Mouse (Mus musculus): ENCODE results near the gene Large2. TPM values are rescaled to one million over a fixed set of nuclear protein-coding genes. Genes with fewer than 3 reads are reported as not detected.

Large2 gene
- polyA plus RNA-seq, 1 experiment = not detected

DNA sequence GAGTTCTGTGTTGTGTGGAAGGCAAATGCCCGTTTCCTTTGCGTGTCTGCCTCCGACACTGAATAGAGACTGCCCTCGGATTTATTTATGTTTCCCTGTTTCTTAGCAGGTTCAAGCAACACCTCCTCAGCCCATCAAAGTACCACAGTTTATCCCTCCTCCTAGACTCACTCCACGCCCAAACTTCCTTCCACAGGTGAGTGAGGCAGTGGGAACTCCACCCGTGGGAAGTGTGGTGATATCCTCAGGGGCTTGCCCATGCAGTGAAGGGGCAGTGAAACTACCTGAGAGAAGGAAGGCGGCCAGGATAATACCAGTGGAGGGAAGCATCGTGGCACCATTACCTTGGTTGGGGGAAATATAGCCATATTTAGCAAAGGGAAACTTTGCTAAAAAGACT is 46.5 kb downstream of the Large2 start:
- TF ChIP-seq POLR2A (IDR thresholded peaks at IDR 0.05; ENCODE audit: insufficient read depth, low read depth, low read length) (no peak), CTCF (IDR thresholded peaks at IDR 0.05; ENCODE audit: insufficient read depth, low read depth, low read length) (no peak)
- no peak overlapping the region for H3K4me3 ChIP-seq (ENCODE audit: insufficient read depth, low read depth, low read length)
- WGBS = 86% methylated on average over 8 of the region's 8 CpGs
- no peak overlapping the region for H3K27ac ChIP-seq (ENCODE audit: insufficient read depth, low read depth, low read length)
- H3K4me1 ChIP-seq (ENCODE audit: control insufficient read depth, insufficient read depth, low read length) = no peaks in the 10 kb centered on the region

GRCm38 (mm10) chr2:92327601-92328000 is 47.1 kb downstream of the Large2 start:
- Histone ChIP-seq H3K4me1 (ENCODE audit: control insufficient read depth, insufficient read depth, low read length) (no peaks in the 10 kb centered on the region), H3K27ac (ENCODE audit: insufficient read depth, low read depth, low read length) (no peak overlapping the region), H3K4me3 (ENCODE audit: insufficient read depth, low read depth, low read length) (no peak overlapping the region)
- 90% methylated on average over 4 of the region's 4 CpGs for WGBS
- no peak for TF ChIP-seq POLR2A (IDR thresholded peaks at IDR 0.05; ENCODE audit: insufficient read depth, low read depth, low read length)
- no peak for TF ChIP-seq CTCF (IDR thresholded peaks at IDR 0.05; ENCODE audit: insufficient read depth, low read depth, low read length)

DNA sequence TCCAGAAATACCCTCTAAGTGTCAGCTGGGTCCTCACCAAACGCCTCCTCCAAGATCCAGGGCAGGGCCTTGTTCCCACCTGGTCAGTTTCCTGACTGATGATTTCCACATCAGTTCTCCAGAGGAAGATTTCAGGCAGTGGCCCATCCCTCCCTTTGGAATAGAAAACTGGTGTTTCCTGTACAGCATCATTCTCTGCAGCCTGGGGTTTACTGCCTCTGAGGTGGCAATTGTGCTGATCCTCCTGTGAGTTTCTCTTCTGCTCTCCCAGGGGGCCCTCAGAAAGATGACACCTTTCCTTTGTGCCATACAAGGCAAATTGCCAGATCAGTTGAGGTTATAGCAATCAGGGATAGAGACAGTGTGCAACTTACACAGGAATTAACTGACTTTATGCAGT is 48.4 kb downstream of the Large2 start:
- no peak overlapping the region for H3K27ac ChIP-seq (ENCODE audit: insufficient read depth, low read depth, low read length)
- TF ChIP-seq POLR2A (IDR thresholded peaks at IDR 0.05; ENCODE audit: insufficient read depth, low read depth, low read length) (no peak), CTCF (IDR thresholded peaks at IDR 0.05; ENCODE audit: insufficient read depth, low read depth, low read length) (no peak)
- no peaks in the 10 kb centered on the region for H3K4me1 ChIP-seq (ENCODE audit: control insufficient read depth, insufficient read depth, low read length)
- no peak overlapping the region for H3K4me3 ChIP-seq (ENCODE audit: insufficient read depth, low read depth, low read length)
- 87% methylated on average over 1 of the region's 1 CpGs for WGBS

DNA sequence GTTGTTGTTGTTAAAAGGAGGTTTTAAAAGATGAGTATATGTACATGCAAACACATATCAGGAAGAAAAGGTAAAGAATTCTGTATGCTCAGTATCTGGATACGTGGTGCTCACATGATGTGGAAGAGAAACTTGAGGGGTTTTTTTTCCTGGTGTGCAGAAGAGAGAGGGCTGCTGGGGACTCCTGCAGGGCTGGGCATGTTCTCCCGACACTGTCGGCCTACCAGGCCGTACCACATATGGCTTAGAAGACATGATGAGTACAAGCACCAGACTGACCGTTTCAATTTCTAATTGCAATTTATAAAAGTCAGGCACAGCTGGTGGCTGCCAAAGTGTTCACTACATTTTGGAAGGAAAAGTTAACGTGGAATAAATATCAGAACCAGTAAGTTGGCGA is 49.0 kb downstream of the Large2 start:
- Histone ChIP-seq H3K27ac (ENCODE audit: insufficient read depth, low read depth, low read length) (no peak overlapping the region), H3K4me1 (ENCODE audit: control insufficient read depth, insufficient read depth, low read length) (no peaks in the 10 kb centered on the region), H3K4me3 (ENCODE audit: insufficient read depth, low read depth, low read length) (no peak overlapping the region)
- 88% methylated on average over 7 of the region's 7 CpGs for WGBS
- no peak for TF ChIP-seq CTCF (IDR thresholded peaks at IDR 0.05; ENCODE audit: insufficient read depth, low read depth, low read length)
- TF ChIP-seq POLR2A (IDR thresholded peaks at IDR 0.05; ENCODE audit: insufficient read depth, low read depth, low read length) = no peak

- WGBS = 94% methylated on average over 2 of the region's 2 CpGs
- TF ChIP-seq CTCF (IDR thresholded peaks at IDR 0.05; ENCODE audit: insufficient read depth, low read depth, low read length) = no peak
- TF ChIP-seq POLR2A (IDR thresholded peaks at IDR 0.05; ENCODE audit: insufficient read depth, low read depth, low read length) = no peak
- Histone ChIP-seq H3K27ac (ENCODE audit: insufficient read depth, low read depth, low read length) (no peak overlapping the region), H3K4me1 (ENCODE audit: control insufficient read depth, insufficient read depth, low read length) (no peaks in the 10 kb centered on the region), H3K4me3 (ENCODE audit: insufficient read depth, low read depth, low read length) (no peak overlapping the region)
Observed at GRCm38 (mm10) chr2:92322669-92323068, 52.0 kb downstream of the Large2 start.

GRCm38 (mm10) chr2:92317228-92317627 is 57.4 kb downstream of the Large2 start:
- H3K27ac ChIP-seq (ENCODE audit: insufficient read depth, low read depth, low read length) = no peak overlapping the region
- WGBS = 84% methylated on average over 5 of the region's 5 CpGs
- H3K4me1 ChIP-seq (ENCODE audit: control insufficient read depth, insufficient read depth, low read length) = peaks cover 8% of the 10 kb centered on the region
- H3K4me3 ChIP-seq (ENCODE audit: insufficient read depth, low read depth, low read length) = no peak overlapping the region
- TF ChIP-seq CTCF (IDR thresholded peaks at IDR 0.05; ENCODE audit: insufficient read depth, low read depth, low read length) (no peak), POLR2A (IDR thresholded peaks at IDR 0.05; ENCODE audit: insufficient read depth, low read depth, low read length) (no peak)

DNA sequence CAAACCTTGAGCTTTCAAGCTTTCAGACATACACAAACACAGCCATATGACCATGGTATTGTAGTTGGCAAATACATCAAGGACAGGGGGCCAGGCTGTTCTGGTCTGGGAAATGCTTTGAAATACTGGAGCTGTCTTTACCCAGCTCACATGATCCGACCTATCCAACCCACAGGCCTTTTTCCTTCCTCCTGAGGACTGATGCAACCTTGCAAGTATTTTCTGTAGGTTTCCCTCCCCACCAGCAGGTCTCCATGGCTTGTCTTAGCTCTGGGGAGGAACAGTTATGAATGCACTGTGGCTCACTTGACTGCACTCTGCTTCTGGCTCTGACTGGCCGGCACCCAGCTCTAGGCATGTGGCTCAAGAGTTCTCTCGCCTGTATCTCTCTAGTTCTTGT is 58.0 kb downstream of the Large2 start:
- Histone ChIP-seq H3K27ac (ENCODE audit: insufficient read depth, low read depth, low read length) (no peak overlapping the region), H3K4me3 (ENCODE audit: insufficient read depth, low read depth, low read length) (no peak overlapping the region), H3K4me1 (ENCODE audit: control insufficient read depth, insufficient read depth, low read length) (peaks cover 8% of the 10 kb centered on the region)
- WGBS = 49% methylated on average over 3 of the region's 3 CpGs
- TF ChIP-seq POLR2A (IDR thresholded peaks at IDR 0.05; ENCODE audit: insufficient read depth, low read depth, low read length) = no peak
- TF ChIP-seq CTCF (IDR thresholded peaks at IDR 0.05; ENCODE audit: insufficient read depth, low read depth, low read length) = no peak

Other genes starting within 250 kb of the Large2 start
- gene Pex16, start 193 bp downstream of the Large2 start, polyA plus RNA-seq (2012; ENCODE audit: insufficient read depth, insufficient read length, low replicate concordance, missing spikeins) = not detected in 2 replicates
- gene 1700029I15Rik, start 7.7 kb upstream of the Large2 start, polyA plus RNA-seq (2012; ENCODE audit: insufficient read depth, insufficient read length, low replicate concordance, missing spikeins) = not detected in 2 replicates
- not detected in 2 replicates for gene Mapk8ip1, start 26.4 kb upstream of the Large2 start, polyA plus RNA-seq (2012; ENCODE audit: insufficient read depth, insufficient read length, low replicate concordance, missing spikeins)
- not detected in 2 replicates for gene Cry2, start 59.2 kb upstream of the Large2 start, polyA plus RNA-seq (2012; ENCODE audit: insufficient read depth, insufficient read length, low replicate concordance, missing spikeins)
- not detected in 2 replicates for gene Slc35c1, start 85.7 kb upstream of the Large2 start, polyA plus RNA-seq (2012; ENCODE audit: insufficient read depth, insufficient read length, low replicate concordance, missing spikeins)
- not detected in 2 replicates for gene Chst1, start 224.8 kb upstream of the Large2 start, polyA plus RNA-seq (2012; ENCODE audit: insufficient read depth, insufficient read length, low replicate concordance, missing spikeins)